Mouse (Mus musculus) CH12.LX (cell line): ENCODE results near the gene Crip2.

Experiments used
- CTCF ChIP-seq, 2 experiments: IDR thresholded peaks in 1 of 2; conservative IDR thresholded peaks in 1 of 2; 2 replicates each; pipeline ENCODE4 v1.5.1; 2011 to 2012; ENCODE audit warnings: low read depth in 2 of 2, low read length in 2 of 2, improper control_type of control experiment in 1 of 2, inconsistent platforms in 1 of 2, mild to moderate bottlenecking in 1 of 2, moderate library complexity in 1 of 2
- EP300 ChIP-seq: IDR thresholded peaks from 2 replicates; pipeline ENCODE4 v1.6.1; 2011; ENCODE audit warnings: low read length, improper control_type of control experiment
- POLR2A ChIP-seq: IDR thresholded peaks from 2 replicates; pipeline ENCODE4 v1.6.1; 2011; ENCODE audit warnings: low read depth, mild to moderate bottlenecking, improper control_type of control experiment, low read length
- UBTF ChIP-seq: IDR thresholded peaks from 2 replicates; pipeline ENCODE4 v1.6.1; 2012; ENCODE audit warnings: low read depth, mild to moderate bottlenecking, inconsistent platforms, low read length, improper control_type of control experiment, moderate library complexity
- ZKSCAN1 ChIP-seq: IDR thresholded peaks from 2 replicates; pipeline ENCODE4 v1.6.1; 2012; ENCODE audit warnings: low read depth, inconsistent platforms, low read length, improper control_type of control experiment, borderline replicate concordance

GRCm38 (mm10) chr12:113133861-113134403, 6.1 kb upstream of the Crip2 start:
- no peak for TF ChIP-seq CTCF (conservative IDR thresholded peaks at IDR 0.05 in 1 of 2, IDR thresholded peaks at IDR 0.05 in 1 of 2; ENCODE audit: low read depth in 2 of 2, low read length in 2 of 2)
- no peak for TF ChIP-seq EP300
- no peak for TF ChIP-seq POLR2A
- TF ChIP-seq ZKSCAN1 = no peak
- TF ChIP-seq UBTF = no peak
